In genomic region chr7:45240109-45240508, GRCm38 (mm10) we compare ENCODE assay signal across 1 mouse cellular context.
TF ChIP-seq lines count a peak whose summit lies in the region.

No protein-coding gene starts in this region.

TF ChIP-seq in CH12.LX, 34 proteins besides CTCF, POLR2A, EP300 and RAD21:
- no peak for TF ChIP-seq CHD1 (IDR thresholded peaks at IDR 0.05; ENCODE audit: low read depth, low read length)
- TF ChIP-seq TBP (conservative IDR thresholded peaks at IDR 0.05; ENCODE audit: low read depth, low read length): no peak
- no peak for TF ChIP-seq ZMIZ1 (IDR thresholded peaks at IDR 0.05; ENCODE audit: low read depth, low read length)
- TF ChIP-seq PAX5 (IDR thresholded peaks at IDR 0.05; ENCODE audit: low read length): no peak
- TF ChIP-seq ETS1 (conservative IDR thresholded peaks at IDR 0.05; ENCODE audit: low read depth, low read length): no peak
- TF ChIP-seq ZC3H11A (IDR thresholded peaks at IDR 0.05; ENCODE audit: low read depth, low read length): no peak
- no peak for TF ChIP-seq TCF12 (IDR thresholded peaks at IDR 0.05; ENCODE audit: low read depth, low read length)
- TF ChIP-seq CHD2 (IDR thresholded peaks at IDR 0.05; ENCODE audit: low read length): no peak
- no peak for TF ChIP-seq JUN (IDR thresholded peaks at IDR 0.05; ENCODE audit: insufficient read depth, low read depth, low read length)
- no peak for TF ChIP-seq IRF4 (IDR thresholded peaks at IDR 0.05; ENCODE audit: low read depth, low read length)
- no peak for TF ChIP-seq NRF1 (IDR thresholded peaks at IDR 0.05; ENCODE audit: low read depth, low read length)
- TF ChIP-seq SIN3A (IDR thresholded peaks at IDR 0.05; ENCODE audit: low read length): no peak
- TF ChIP-seq KAT2A (IDR thresholded peaks at IDR 0.05; ENCODE audit: insufficient replicate concordance, low read length): no peak
- TF ChIP-seq ZKSCAN1 (IDR thresholded peaks at IDR 0.05; ENCODE audit: borderline replicate concordance, low read depth, low read length): no peak
- no peak for TF ChIP-seq HCFC1 (IDR thresholded peaks at IDR 0.05; ENCODE audit: low read depth, low read length)
- no peak for TF ChIP-seq SMC3 (IDR thresholded peaks at IDR 0.05; ENCODE audit: low read depth, low read length)
- TF ChIP-seq MAFK (IDR thresholded peaks at IDR 0.05; ENCODE audit: insufficient replicate concordance, low read length): no peak
- no peak for TF ChIP-seq POLR2AphosphoS2 (IDR thresholded peaks at IDR 0.05; ENCODE audit: low read depth, low read length)
- TF ChIP-seq RCOR1 (conservative IDR thresholded peaks at IDR 0.05; ENCODE audit: low read depth, low read length): no peak
